Mouse (Mus musculus): ENCODE data around the gene Atf6. TPM values are rescaled to one million over a fixed set of nuclear protein-coding genes. Genes with fewer than 3 reads are reported as not detected.

The Atf6 gene
- polyA plus RNA-seq, 2 experiments = 4.8 to 6.6 TPM

GRCm38 (mm10) chr1:170829344-170829743 lies 38.2 kb downstream of the Atf6 start:
- TF ChIP-seq EP300 (IDR thresholded peaks at IDR 0.05; ENCODE audit: low read depth) (no peak), CTCF (IDR thresholded peaks at IDR 0.05; ENCODE audit: low read depth) (no peak)
- 83% methylated on average over 6 of the region's 6 CpGs for WGBS (ENCODE audit: insufficient replicate concordance)

GRCm38 (mm10) chr1:170820103-170820814 lies 47.3 kb downstream of the Atf6 start:
- Histone ChIP-seq H3K27ac (no peak overlapping the region), H3K4me3 (ENCODE audit: insufficient read depth in 1 of 2, low read depth in 2 of 2, low read length in 2 of 2) (no peak overlapping the region), H3K4me2 (ENCODE audit: low read depth) (no peak overlapping the region), H3K36me3 (replicated peaks; ENCODE audit: control insufficient read depth, insufficient read depth, low read depth) (no peaks in the 10 kb centered on the region; the same call in none of the 2 replicates), H3K9ac (replicated peaks) (no peak overlapping the region), H3K4me1 (replicated peaks; ENCODE audit: control insufficient read depth in 2 of 2, insufficient read depth in 2 of 2, low read length in 1 of 2) (no peaks in the 10 kb centered on the region), H3K27me3 (ENCODE audit: control insufficient read depth, insufficient read depth, low read length) (no peaks in the 10 kb centered on the region), H3K9me3 (ENCODE audit: control insufficient read depth, low read length) (no peaks in the 10 kb centered on the region)
- ATAC-seq (ENCODE audit: insufficient read depth) (no peak), DNase-seq (ENCODE audit: low read depth in 3 of 3, low spot score in 3 of 3) (no peak)
- TF ChIP-seq EP300 (IDR thresholded peaks at IDR 0.05; ENCODE audit: low read depth) (no peak), CTCF (IDR thresholded peaks at IDR 0.05; ENCODE audit: low read depth) (no peak)
- 75% methylated on average over 14 of the region's 14 CpGs for WGBS (ENCODE audit: insufficient replicate concordance)

More at GRCm38 (mm10) chr1:170829344-170829743, 38.2 kb downstream of the Atf6 start:
- H3K27ac ChIP-seq = no peak overlapping the region
- H3K4me2 ChIP-seq (ENCODE audit: low read depth) = no peak overlapping the region
- ATAC-seq (ENCODE audit: insufficient read depth) (no peak), DNase-seq (ENCODE audit: low read depth in 3 of 3, low spot score in 3 of 3) (no peak)
- H3K36me3 ChIP-seq (replicated peaks; ENCODE audit: control insufficient read depth, insufficient read depth, low read depth) = peaks cover under 1% of the 10 kb centered on the region; the same call in 1 of the 2 replicates
- H3K4me3 ChIP-seq (ENCODE audit: insufficient read depth in 1 of 2, low read depth in 2 of 2, low read length in 2 of 2) = no peak overlapping the region
- no peaks in the 10 kb centered on the region for H3K9me3 ChIP-seq (ENCODE audit: control insufficient read depth, low read length)
- no peak overlapping the region for H3K9ac ChIP-seq (replicated peaks)
- H3K4me1 ChIP-seq (replicated peaks; ENCODE audit: control insufficient read depth in 2 of 2, insufficient read depth in 2 of 2, low read length in 1 of 2) = no peaks in the 10 kb centered on the region
- no peaks in the 10 kb centered on the region for H3K27me3 ChIP-seq (ENCODE audit: control insufficient read depth, insufficient read depth, low read length)

GRCm38 (mm10) chr1:170815287-170816004 lies 52.1 kb downstream of the Atf6 start:
- WGBS (ENCODE audit: insufficient replicate concordance) = 82% methylated on average over 2 of the region's 2 CpGs

GRCm38 (mm10) chr1:170812822-170813221 lies 54.7 kb downstream of the Atf6 start:
- H3K4me2 ChIP-seq (ENCODE audit: low read depth) = no peak overlapping the region
- DNase-seq (ENCODE audit: low read depth in 3 of 3, low spot score in 3 of 3) (no peak), ATAC-seq (ENCODE audit: insufficient read depth) (no peak)
- no peaks in the 10 kb centered on the region for H3K4me1 ChIP-seq (replicated peaks; ENCODE audit: control insufficient read depth in 2 of 2, insufficient read depth in 2 of 2, low read length in 1 of 2)
- no peaks in the 10 kb centered on the region for H3K9me3 ChIP-seq (ENCODE audit: control insufficient read depth, low read length)
- H3K27ac ChIP-seq = no peak overlapping the region
- no peak overlapping the region for H3K9ac ChIP-seq (replicated peaks)
- H3K4me3 ChIP-seq (ENCODE audit: insufficient read depth in 1 of 2, low read depth in 2 of 2, low read length in 2 of 2) = no peak overlapping the region
- H3K36me3 ChIP-seq (replicated peaks; ENCODE audit: control insufficient read depth, insufficient read depth, low read depth) = peaks cover 2% of the 10 kb centered on the region
- TF ChIP-seq EP300 (IDR thresholded peaks at IDR 0.05; ENCODE audit: low read depth) (no peak), CTCF (IDR thresholded peaks at IDR 0.05; ENCODE audit: low read depth) (no peak)
- 78% methylated on average over 5 of the region's 5 CpGs for WGBS (ENCODE audit: insufficient replicate concordance)
- no peaks in the 10 kb centered on the region for H3K27me3 ChIP-seq (ENCODE audit: control insufficient read depth, insufficient read depth, low read length)

More at GRCm38 (mm10) chr1:170815287-170816004, 52.1 kb downstream of the Atf6 start:
- no peak for TF ChIP-seq CTCF (IDR thresholded peaks at IDR 0.05; ENCODE audit: low read depth)
- no peak for TF ChIP-seq EP300 (IDR thresholded peaks at IDR 0.05; ENCODE audit: low read depth)
- H3K9ac ChIP-seq (replicated peaks) = no peak overlapping the region
- DNase-seq (ENCODE audit: low read depth in 3 of 3, low spot score in 3 of 3) (no peak), ATAC-seq (ENCODE audit: insufficient read depth) (no peak)
- H3K4me2 ChIP-seq (ENCODE audit: low read depth) = no peak overlapping the region
- H3K27ac ChIP-seq = no peak overlapping the region
- no peak overlapping the region for H3K4me3 ChIP-seq (ENCODE audit: insufficient read depth in 1 of 2, low read depth in 2 of 2, low read length in 2 of 2)
- no peaks in the 10 kb centered on the region for H3K4me1 ChIP-seq (replicated peaks; ENCODE audit: control insufficient read depth in 2 of 2, insufficient read depth in 2 of 2, low read length in 1 of 2)
- no peaks in the 10 kb centered on the region for H3K27me3 ChIP-seq (ENCODE audit: control insufficient read depth, insufficient read depth, low read length)
- no peaks in the 10 kb centered on the region for H3K9me3 ChIP-seq (ENCODE audit: control insufficient read depth, low read length)
- peaks cover 2% of the 10 kb centered on the region for H3K36me3 ChIP-seq (replicated peaks; ENCODE audit: control insufficient read depth, insufficient read depth, low read depth)

- Histone ChIP-seq H3K4me2 (ENCODE audit: low read depth) (no peak overlapping the region), H3K9me3 (ENCODE audit: control insufficient read depth, low read length) (no peaks in the 10 kb centered on the region), H3K9ac (replicated peaks) (no peak overlapping the region), H3K27me3 (ENCODE audit: control insufficient read depth, insufficient read depth, low read length) (no peaks in the 10 kb centered on the region), H3K36me3 (replicated peaks; ENCODE audit: control insufficient read depth, insufficient read depth, low read depth) (no peaks in the 10 kb centered on the region; the same call in none of the 2 replicates), H3K27ac (no peak overlapping the region), H3K4me3 (ENCODE audit: insufficient read depth in 1 of 2, low read depth in 2 of 2, low read length in 2 of 2) (no peak overlapping the region), H3K4me1 (replicated peaks; ENCODE audit: control insufficient read depth in 2 of 2, insufficient read depth in 2 of 2, low read length in 1 of 2) (no peaks in the 10 kb centered on the region)
- ATAC-seq (ENCODE audit: insufficient read depth) (no peak), DNase-seq (ENCODE audit: low read depth in 3 of 3, low spot score in 3 of 3) (no peak)
- TF ChIP-seq EP300 (IDR thresholded peaks at IDR 0.05; ENCODE audit: low read depth) (no peak), CTCF (IDR thresholded peaks at IDR 0.05; ENCODE audit: low read depth) (no peak)
- 77% methylated on average over 2 of the region's 2 CpGs for WGBS (ENCODE audit: insufficient replicate concordance)
These were observed 59.8 kb downstream of the Atf6 start for GRCm38 (mm10) chr1:170807600-170808270.
